Mouse (Mus musculus): ENCODE measurements around the gene Lmo7. TPM values are rescaled to one million over a fixed set of nuclear protein-coding genes. Genes with fewer than 3 reads are reported as not detected.

Lmo7 gene
- total RNA-seq, 2 experiments from 2014 or later = 87.9 to 89.7 TPM

- DNase-seq (ENCODE audit: low spot score in 2 of 2) = no peak
Measured at GRCm38 (mm10) chr14:101777129-101777493, 47.4 kb downstream of the Lmo7 start.

- DNase-seq (ENCODE audit: low spot score in 2 of 2) = no peak
Measured at GRCm38 (mm10) chr14:101778426-101778825, 48.7 kb downstream of the Lmo7 start.

GRCm38 (mm10) chr14:101780016-101780415, 50.3 kb downstream of the Lmo7 start:
- DNase-seq (ENCODE audit: low spot score in 2 of 2) = no peak

- no peak for DNase-seq (ENCODE audit: low spot score in 2 of 2)
Measured at GRCm38 (mm10) chr14:101781219-101781618, 51.5 kb downstream of the Lmo7 start.

GRCm38 (mm10) chr14:101781943-101782510, 52.3 kb downstream of the Lmo7 start:
- peak; percentile 47 to 48 for DNase-seq (ENCODE audit: low spot score in 2 of 2)

- DNase-seq (ENCODE audit: low spot score in 2 of 2) = no peak
Measured at GRCm38 (mm10) chr14:101784315-101784945, 54.7 kb downstream of the Lmo7 start.

GRCm38 (mm10) chr14:101787903-101788302, 58.1 kb downstream of the Lmo7 start:
- no peak for DNase-seq (ENCODE audit: low spot score in 2 of 2)

GRCm38 (mm10) chr14:101788475-101788874, 58.7 kb downstream of the Lmo7 start:
- no peak for DNase-seq (ENCODE audit: low spot score in 2 of 2)

- no peak for DNase-seq (ENCODE audit: low spot score in 2 of 2)
Measured at GRCm38 (mm10) chr14:101794553-101795177, 64.9 kb downstream of the Lmo7 start.

- DNase-seq (ENCODE audit: low spot score in 2 of 2) = no peak
Measured at GRCm38 (mm10) chr14:101797930-101798500, 68.3 kb downstream of the Lmo7 start.

- DNase-seq (ENCODE audit: low spot score in 2 of 2) = no peak
Measured at GRCm38 (mm10) chr14:101798766-101799165, 69.0 kb downstream of the Lmo7 start.

GRCm38 (mm10) chr14:101801674-101802073, 71.9 kb downstream of the Lmo7 start:
- no peak for DNase-seq (ENCODE audit: low spot score in 2 of 2)

- DNase-seq (ENCODE audit: low spot score in 2 of 2) = no peak
Measured at GRCm38 (mm10) chr14:101804119-101804518, 74.4 kb downstream of the Lmo7 start.

GRCm38 (mm10) chr14:101804562-101805327, 75.0 kb downstream of the Lmo7 start:
- no peak for DNase-seq (ENCODE audit: low spot score in 2 of 2)

- DNase-seq (ENCODE audit: low spot score in 2 of 2) = no peak
Measured at GRCm38 (mm10) chr14:101805328-101805697, 75.6 kb downstream of the Lmo7 start.

- no peak for DNase-seq (ENCODE audit: low spot score in 2 of 2)
Measured at GRCm38 (mm10) chr14:101806058-101806457, 76.3 kb downstream of the Lmo7 start.

- no peak for DNase-seq (ENCODE audit: low spot score in 2 of 2)
Measured at GRCm38 (mm10) chr14:101806607-101807006, 76.8 kb downstream of the Lmo7 start.

- no peak for DNase-seq (ENCODE audit: low spot score in 2 of 2)
Measured at GRCm38 (mm10) chr14:101816450-101816849, 86.7 kb downstream of the Lmo7 start.

- no peak for DNase-seq (ENCODE audit: low spot score in 2 of 2)
Measured at GRCm38 (mm10) chr14:101822390-101822789, 92.6 kb downstream of the Lmo7 start.

- no peak for DNase-seq (ENCODE audit: low spot score in 2 of 2)
Measured at GRCm38 (mm10) chr14:101822871-101823270, 93.1 kb downstream of the Lmo7 start.

- DNase-seq (ENCODE audit: low spot score in 2 of 2) = no peak
Measured at GRCm38 (mm10) chr14:101829676-101830075, 99.9 kb downstream of the Lmo7 start.

- no peak for DNase-seq (ENCODE audit: low spot score in 2 of 2)
Measured at GRCm38 (mm10) chr14:101830116-101830515, 100.4 kb downstream of the Lmo7 start.
